Mouse (Mus musculus): Measurements from ENCODE around the gene Atp6v1c2. TPM values are rescaled to one million over a fixed set of nuclear protein-coding genes. Genes with fewer than 3 reads are reported as not detected.

Atp6v1c2 gene
- polyA plus RNA-seq, 1 experiment from 2014 or later, result 56.4 TPM

DNA sequence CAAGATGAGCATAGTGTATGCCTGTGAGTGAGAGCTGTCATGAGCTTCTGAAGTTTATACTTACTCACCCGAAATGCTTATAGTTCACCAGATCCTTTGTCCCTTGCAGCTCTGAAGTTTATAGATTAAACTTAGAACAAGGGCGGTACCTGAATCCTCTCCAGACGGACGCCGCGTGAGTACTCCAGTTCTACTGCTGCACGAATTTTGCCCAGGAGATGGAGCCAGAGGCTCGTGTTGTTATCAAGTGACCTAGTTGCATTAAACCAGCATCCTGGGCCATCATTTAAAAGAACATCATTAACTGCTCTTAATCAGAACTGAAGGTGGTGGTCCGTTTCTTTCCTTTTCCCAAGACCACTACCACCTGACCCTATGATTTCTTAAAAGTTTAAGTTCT is 29.8 kb upstream of the Atp6v1c2 start:
- ATAC-seq (no peak), DNase-seq (ENCODE audit: low spot score) (peak; percentile 14)
- H3K9me3 ChIP-seq (ENCODE audit: low read length), result no peaks in the 10 kb centered on the region
- no peak overlapping the region for H3K9ac ChIP-seq (replicated peaks; ENCODE audit: low read depth)
- H3K4me3 ChIP-seq (ENCODE audit: low read depth, low read length), result no peak overlapping the region
- TF ChIP-seq CTCF (IDR thresholded peaks at IDR 0.05) (peak; percentile 45), EP300 (IDR thresholded peaks at IDR 0.05) (no peak)
- H3K27me3 ChIP-seq (replicated peaks; ENCODE audit: insufficient read depth, low read length), result no peaks in the 10 kb centered on the region
- no peaks in the 10 kb centered on the region for H3K4me1 ChIP-seq (ENCODE audit: insufficient read depth, low read depth, low read length)
- H3K4me2 ChIP-seq (replicated peaks; ENCODE audit: low read depth, low read length), result no peak overlapping the region
- peaks cover 24% of the 10 kb centered on the region for H3K36me3 ChIP-seq (ENCODE audit: insufficient read depth, low read length)
- H3K27ac ChIP-seq (ENCODE audit: low read length), result no peak overlapping the region
- WGBS, result 74% methylated on average over 9 of the region's 9 CpGs

- WGBS, result 72% methylated on average over 5 of the region's 5 CpGs
- H3K27ac ChIP-seq (ENCODE audit: low read length), result no peak overlapping the region
Observed at GRCm38 (mm10) chr12:17357795-17358194, 28.6 kb upstream of the Atp6v1c2 start.

GRCm38 (mm10) chr12:17356853-17357252 is 27.7 kb upstream of the Atp6v1c2 start:
- no peak overlapping the region for H3K9ac ChIP-seq (replicated peaks; ENCODE audit: low read depth)
- no peak overlapping the region for H3K4me2 ChIP-seq (replicated peaks; ENCODE audit: low read depth, low read length)
- no peaks in the 10 kb centered on the region for H3K27me3 ChIP-seq (replicated peaks; ENCODE audit: insufficient read depth, low read length)
- peak; percentile 49 for TF ChIP-seq CTCF (IDR thresholded peaks at IDR 0.05)
- TF ChIP-seq EP300 (IDR thresholded peaks at IDR 0.05), result no peak
- H3K4me3 ChIP-seq (ENCODE audit: low read depth, low read length), result no peak overlapping the region
- H3K27ac ChIP-seq (ENCODE audit: low read length), result no peak overlapping the region
- no peak for ATAC-seq
- H3K9me3 ChIP-seq (ENCODE audit: low read length), result no peaks in the 10 kb centered on the region
- no peak for DNase-seq (ENCODE audit: low spot score)
- 78% methylated on average over 4 of the region's 4 CpGs for WGBS
- H3K36me3 ChIP-seq (ENCODE audit: insufficient read depth, low read length), result peaks cover 7% of the 10 kb centered on the region
- no peaks in the 10 kb centered on the region for H3K4me1 ChIP-seq (ENCODE audit: insufficient read depth, low read depth, low read length)

More at GRCm38 (mm10) chr12:17357795-17358194, 28.6 kb upstream of the Atp6v1c2 start:
- no peak for TF ChIP-seq CTCF (IDR thresholded peaks at IDR 0.05)
- TF ChIP-seq EP300 (IDR thresholded peaks at IDR 0.05), result no peak
- DNase-seq (ENCODE audit: low spot score) (no peak), ATAC-seq (no peak)
- Histone ChIP-seq H3K4me3 (ENCODE audit: low read depth, low read length) (no peak overlapping the region), H3K36me3 (ENCODE audit: insufficient read depth, low read length) (peaks cover 13% of the 10 kb centered on the region), H3K9ac (replicated peaks; ENCODE audit: low read depth) (no peak overlapping the region), H3K9me3 (ENCODE audit: low read length) (no peaks in the 10 kb centered on the region), H3K4me1 (ENCODE audit: insufficient read depth, low read depth, low read length) (no peaks in the 10 kb centered on the region), H3K4me2 (replicated peaks; ENCODE audit: low read depth, low read length) (no peak overlapping the region), H3K27me3 (replicated peaks; ENCODE audit: insufficient read depth, low read length) (no peaks in the 10 kb centered on the region)

DNA sequence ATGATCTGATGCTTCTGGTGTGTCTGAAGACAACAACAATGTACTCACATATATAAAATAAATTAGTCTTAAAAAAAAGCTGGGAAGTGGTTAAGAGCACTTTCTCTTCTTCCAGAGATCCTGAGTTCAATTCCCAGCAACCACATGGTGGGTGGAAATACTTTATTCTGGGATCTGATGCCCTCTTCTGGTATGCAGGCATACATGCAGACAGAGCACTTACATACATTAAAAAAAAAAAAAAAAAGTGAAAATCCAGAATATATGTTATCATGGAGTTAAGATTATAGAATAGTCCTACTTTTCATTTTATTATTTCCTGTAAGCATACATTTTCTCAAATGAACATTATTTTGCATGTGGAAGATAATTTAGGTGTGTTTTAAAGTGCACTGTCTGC is 20.9 kb upstream of the Atp6v1c2 start:
- TF ChIP-seq EP300 (IDR thresholded peaks at IDR 0.05) (no peak), CTCF (IDR thresholded peaks at IDR 0.05) (0 out of 2 replicates have a peak, but pooled peaks have one; percentile 20)
- DNase-seq (ENCODE audit: low spot score), result no peak
- peaks cover 7% of the 10 kb centered on the region; the same call in 1 of the 2 replicates for H3K4me1 ChIP-seq (ENCODE audit: insufficient read depth, low read depth, low read length)
- H3K27me3 ChIP-seq (replicated peaks; ENCODE audit: insufficient read depth, low read length), result no peaks in the 10 kb centered on the region
- no peak overlapping the region for H3K27ac ChIP-seq (ENCODE audit: low read length)
- no peaks in the 10 kb centered on the region for H3K9me3 ChIP-seq (ENCODE audit: low read length)
- no peak for ATAC-seq
- no peak overlapping the region for H3K4me3 ChIP-seq (ENCODE audit: low read depth, low read length)
- H3K36me3 ChIP-seq (ENCODE audit: insufficient read depth, low read length), result peaks cover under 1% of the 10 kb centered on the region; the same call in 1 of the 2 replicates
- no peak overlapping the region for H3K9ac ChIP-seq (replicated peaks; ENCODE audit: low read depth)
- no peak overlapping the region for H3K4me2 ChIP-seq (replicated peaks; ENCODE audit: low read depth, low read length)

- WGBS, result under 1% methylated on average over 42 of the region's 42 CpGs
- peak; percentile 95 for DNase-seq (ENCODE audit: low spot score)
Observed at GRCm38 (mm10) chr12:17348048-17349036, 19.2 kb upstream of the Atp6v1c2 start, which contains the start of gene Nol10. Nol10 (plus strand) TSS chr12:17348458.

DNA sequence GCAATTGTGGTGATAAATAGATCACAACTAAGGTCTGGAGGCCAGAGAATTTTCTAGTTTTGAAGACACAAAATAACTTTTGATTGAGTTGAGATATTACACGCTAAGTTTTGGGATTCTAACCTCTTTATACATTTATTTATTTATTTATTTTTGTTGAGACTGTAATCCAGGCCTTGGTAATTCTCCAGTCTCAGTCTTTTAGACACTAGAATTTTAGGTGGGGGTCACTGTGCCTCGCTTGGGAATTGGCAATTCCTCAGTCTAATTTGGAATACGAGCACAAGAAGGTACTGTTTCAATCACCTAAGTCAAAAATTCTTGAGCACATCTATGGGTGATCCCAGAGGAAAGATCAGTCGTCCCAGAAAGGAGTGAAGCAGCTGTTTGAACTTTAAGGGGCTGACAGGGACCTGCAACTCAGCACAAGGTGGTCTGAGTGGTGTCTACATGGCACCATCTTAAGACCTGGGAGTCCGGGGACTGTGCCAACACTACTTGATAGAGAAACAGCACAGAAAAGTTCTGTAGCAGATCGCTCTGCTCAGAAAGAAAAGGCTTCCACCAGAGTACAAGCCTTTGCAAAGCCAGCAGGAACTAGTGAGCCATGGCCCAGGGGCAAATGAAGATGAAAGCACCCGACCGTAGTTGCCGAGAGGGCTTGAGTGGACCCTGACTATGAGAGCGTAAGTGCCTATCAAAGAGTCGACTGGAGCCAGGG is 18.3 kb upstream of the Atp6v1c2 start:
- Histone ChIP-seq H3K9ac (replicated peaks; ENCODE audit: low read depth) (peak overlapping the region; percentile 74), H3K4me1 (ENCODE audit: insufficient read depth, low read depth, low read length) (peaks cover 7% of the 10 kb centered on the region; the same call in 1 of the 2 replicates), H3K27me3 (replicated peaks; ENCODE audit: insufficient read depth, low read length) (no peaks in the 10 kb centered on the region), H3K27ac (ENCODE audit: low read length) (peak overlapping the region; percentile 73), H3K4me3 (ENCODE audit: low read depth, low read length) (peak overlapping the region; percentile 70), H3K4me2 (replicated peaks; ENCODE audit: low read depth, low read length) (peak overlapping the region; percentile 72), H3K9me3 (ENCODE audit: low read length) (no peaks in the 10 kb centered on the region), H3K36me3 (ENCODE audit: insufficient read depth, low read length) (no peaks in the 10 kb centered on the region)
- peak; percentile 59 for ATAC-seq
- 28% methylated on average over 11 of the region's 11 CpGs for whole genome bisulfite sequencing
- TF ChIP-seq CTCF (IDR thresholded peaks at IDR 0.05) (no peak), EP300 (IDR thresholded peaks at IDR 0.05) (no peak)
- DNase-seq (ENCODE audit: low spot score), result no peak

More at GRCm38 (mm10) chr12:17348048-17349036, 19.2 kb upstream of the Atp6v1c2 start, which contains the start of gene Nol10:
- Histone ChIP-seq H3K36me3 (ENCODE audit: insufficient read depth, low read length) (no peaks in the 10 kb centered on the region), H3K4me2 (replicated peaks; ENCODE audit: low read depth, low read length) (peak within 1 kb of the TSS; percentile 72), H3K27me3 (replicated peaks; ENCODE audit: insufficient read depth, low read length) (no peaks in the 10 kb centered on the region), H3K27ac (ENCODE audit: low read length) (peak within 1 kb of the TSS; percentile 73), H3K9me3 (ENCODE audit: low read length) (no peaks in the 10 kb centered on the region), H3K9ac (replicated peaks; ENCODE audit: low read depth) (peak within 1 kb of the TSS; percentile 74), H3K4me3 (ENCODE audit: low read depth, low read length) (peak within 1 kb of the TSS; percentile 70), H3K4me1 (ENCODE audit: insufficient read depth, low read depth, low read length) (peaks cover 7% of the 10 kb centered on the region; the same call in 1 of the 2 replicates)
- TF ChIP-seq CTCF (IDR thresholded peaks at IDR 0.05) (no peak; the same call in 1 of the 2 replicates), EP300 (IDR thresholded peaks at IDR 0.05) (no peak)
- peak; percentile 98 for ATAC-seq
